Mouse (Mus musculus): Measurements from ENCODE around the gene Fam71e1. TPM values are rescaled to one million over a fixed set of nuclear protein-coding genes. Genes with fewer than 3 reads are reported as not detected.

Fam71e1 gene
- polyA plus RNA-seq, 1 experiment from 2014 or later, result 28.6 TPM

Small RNA genes within 50 kb of the gene (microRNA-seq; reads per million reads assigned to microRNA genes)
- 1.3 reads per million for gene Mir7052
- 1.5 reads per million, percentile 3 among the genes with 10 or more reads in this experiment for gene Mir7053

Other genes with a start within 250 kb of the Fam71e1 start
- 1.3 and 1.8 TPM in 2 replicates for gene 1700028J19Rik, start 249.9 kb upstream of the Fam71e1 start, polyA plus RNA-seq (2014; fragmentation: Nextera tagmentation; extraction: Ambion mirVana)
- 199 and 211 TPM in 2 replicates for gene 2410002F23Rik, start 249.9 kb upstream of the Fam71e1 start, polyA plus RNA-seq (2014; fragmentation: Nextera tagmentation; extraction: Ambion mirVana)
- gene Acp4, start 239.2 kb upstream of the Fam71e1 start, polyA plus RNA-seq (2014; fragmentation: Nextera tagmentation; extraction: Ambion mirVana), result not detected in 2 replicates
- 1.8 TPM in 1 of 2 replicates, not detected in the other for gene Gm15517, start 235.1 kb upstream of the Fam71e1 start, polyA plus RNA-seq (2014; fragmentation: Nextera tagmentation; extraction: Ambion mirVana)
- gene Clec11a, start 189.7 kb upstream of the Fam71e1 start, polyA plus RNA-seq (2014; fragmentation: Nextera tagmentation; extraction: Ambion mirVana), result 4.6 and 4.7 TPM in 2 replicates
- gene Shank1, start 186.3 kb upstream of the Fam71e1 start, polyA plus RNA-seq (2014; fragmentation: Nextera tagmentation; extraction: Ambion mirVana), result 35.1 and 37.8 TPM in 2 replicates
- gene Syt3, start 112.5 kb upstream of the Fam71e1 start, polyA plus RNA-seq (2014; fragmentation: Nextera tagmentation; extraction: Ambion mirVana), result 39.5 and 48.5 TPM in 2 replicates
- 1.7 and 1.9 TPM in 2 replicates for gene 1700008O03Rik, start 110.8 kb upstream of the Fam71e1 start, polyA plus RNA-seq (2014; fragmentation: Nextera tagmentation; extraction: Ambion mirVana)
- 28.4 and 39.0 TPM in 2 replicates for gene Lrrc4b, start 67.6 kb upstream of the Fam71e1 start, polyA plus RNA-seq (2014; fragmentation: Nextera tagmentation; extraction: Ambion mirVana)
- gene Aspdh, start 31.2 kb upstream of the Fam71e1 start, polyA plus RNA-seq (2014; fragmentation: Nextera tagmentation; extraction: Ambion mirVana), result 8.6 and 8.9 TPM in 2 replicates
- gene Josd2, start 28.6 kb upstream of the Fam71e1 start, polyA plus RNA-seq (2014; fragmentation: Nextera tagmentation; extraction: Ambion mirVana), result 27.9 and 32.5 TPM in 2 replicates
- 152 and 163 TPM in 2 replicates for gene Emc10, start 52 bp upstream of the Fam71e1 start, polyA plus RNA-seq (2014; fragmentation: Nextera tagmentation; extraction: Ambion mirVana)
- 0.15 and 0.20 TPM in 2 replicates for gene Mybpc2, start 28.1 kb downstream of the Fam71e1 start, polyA plus RNA-seq (2014; fragmentation: Nextera tagmentation; extraction: Ambion mirVana)
- gene Spib, start 35.5 kb downstream of the Fam71e1 start, polyA plus RNA-seq (2014; fragmentation: Nextera tagmentation; extraction: Ambion mirVana), result not detected in 2 replicates
- gene Pold1, start 52.3 kb downstream of the Fam71e1 start, polyA plus RNA-seq (2014; fragmentation: Nextera tagmentation; extraction: Ambion mirVana), result 17.8 and 19.5 TPM in 2 replicates
- gene Nr1h2, start 57.4 kb downstream of the Fam71e1 start, polyA plus RNA-seq (2014; fragmentation: Nextera tagmentation; extraction: Ambion mirVana), result 57.1 and 62.0 TPM in 2 replicates
- gene Napsa, start 75.8 kb downstream of the Fam71e1 start, polyA plus RNA-seq (2014; fragmentation: Nextera tagmentation; extraction: Ambion mirVana), result 1.1 TPM in 1 of 2 replicates, not detected in the other
- 5.2 and 7.5 TPM in 2 replicates for gene Kcnc3, start 94.1 kb downstream of the Fam71e1 start, polyA plus RNA-seq (2014; fragmentation: Nextera tagmentation; extraction: Ambion mirVana)
- gene Myh14, start 174.3 kb downstream of the Fam71e1 start, polyA plus RNA-seq (2014; fragmentation: Nextera tagmentation; extraction: Ambion mirVana), result 2.5 and 2.7 TPM in 2 replicates
- gene Izumo2, start 212.2 kb downstream of the Fam71e1 start, polyA plus RNA-seq (2014; fragmentation: Nextera tagmentation; extraction: Ambion mirVana), result not detected in 2 replicates